Mouse (Mus musculus) limb, embryonic 15.5 days (tissue): Measurements from ENCODE around the gene Tsc22d1. TPM values are rescaled to one million over a fixed set of nuclear protein-coding genes. Genes with fewer than 3 reads are reported as not detected.
A peak's percentile ranks its signal among the peaks of the same experiment; 100 is the strongest.

Experiments
- ATAC-seq: fragments of 200-750 bp; cut with Nextera tagmentation; 2 replicates; pipeline ENCODE4 v1.8.0; 2017; ENCODE audit warnings: low read depth, moderate TSS enrichment; ENCODE audit not compliant: insufficient number of reproducible peaks, low FRiP score, low TSS enrichment
- H3K27ac ChIP-seq: fragments of 300-500 bp; sonication (generic); 2 replicates; pipeline ENCODE4 v1.5.1; 2015; ENCODE audit warnings: moderate library complexity, mild to moderate bottlenecking, inconsistent platforms
- H3K27me3 ChIP-seq: fragments of 300-500 bp; sonication (generic); 2 replicates; pipeline ENCODE4 v1.6.1; 2015; ENCODE audit warnings: inconsistent platforms
- H3K36me3 ChIP-seq: fragments of 300-500 bp; sonication (generic); 2 replicates; pipeline ENCODE4 v1.6.1; 2015; ENCODE audit warnings: inconsistent platforms
- H3K4me1 ChIP-seq: fragments of 300-500 bp; sonication (generic); 2 replicates; pipeline ENCODE4 v1.6.1; 2015; ENCODE audit warnings: inconsistent platforms
- H3K4me2 ChIP-seq: fragments of 300-500 bp; sonication (generic); 2 replicates; pipeline ENCODE4 v1.6.1; 2015; ENCODE audit warnings: mild to moderate bottlenecking, inconsistent platforms
- H3K4me3 ChIP-seq: fragments of 300-500 bp; sonication (generic); 2 replicates; pipeline ENCODE4 v1.5.1; 2015; ENCODE audit warnings: mild to moderate bottlenecking, inconsistent platforms
- H3K9ac ChIP-seq: fragments of 300-500 bp; sonication (generic); 2 replicates; pipeline ENCODE4 v1.6.1; 2015; ENCODE audit warnings: inconsistent platforms
- H3K9me3 ChIP-seq: fragments of 300-500 bp; sonication (generic); 2 replicates; pipeline ENCODE4 v1.6.1; 2016; ENCODE audit warnings: inconsistent platforms
- WGBS: fragments of 180-500 bp; shearing (Covaris S2); methylation state at CpG from one replicate; pipeline ENCODE4 v1.1.7; 2015; 5-methylcytosine and 5-hydroxymethylcytosine counted together
- polyA plus RNA-seq: library from polyadenylated mRNA; unstranded; fragments of >200 nt; fragmentation: Nextera tagmentation; extraction: Ambion mirVana; gene quantifications from 2 replicates; pipeline ENCODE4 v1.2.1, GENCODE M21; 2015

Tsc22d1 gene
- polyA plus RNA-seq, 1 experiment from 2014 or later, result 584 TPM

DNA sequence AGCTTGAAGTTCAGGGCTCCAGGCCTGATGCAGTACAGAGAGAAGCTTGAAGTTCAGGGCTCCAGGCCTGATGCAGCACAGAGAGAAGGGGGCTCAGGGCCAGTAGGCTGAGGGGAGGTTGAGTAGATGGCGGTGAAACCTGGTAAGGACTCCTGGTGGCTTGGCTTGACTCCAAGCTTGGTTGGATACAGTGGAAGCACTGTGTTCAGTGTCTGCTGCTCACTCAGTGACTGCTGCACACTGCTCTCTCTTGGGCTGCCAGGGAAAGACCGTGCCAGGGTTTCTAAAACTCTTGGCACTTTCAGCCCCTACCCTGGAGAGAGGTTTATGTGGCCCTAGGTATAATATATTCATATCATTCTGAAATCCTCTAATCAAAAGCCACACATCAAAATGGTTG is 74.4 kb downstream of the Tsc22d1 start:
- Histone ChIP-seq H3K36me3 (0 out of 2 replicates have a peak, but pooled peaks cover 4% of the 10 kb centered on the region), H3K27me3 (no peaks in the 10 kb centered on the region), H3K4me3 (no peak overlapping the region), H3K9me3 (no peaks in the 10 kb centered on the region), H3K4me1 (peaks cover 24% of the 10 kb centered on the region), H3K27ac (peak overlapping the region; percentile 73), H3K4me2 (no peak overlapping the region), H3K9ac (no peak overlapping the region)
- WGBS, result 46% methylated on average over 2 of the region's 2 CpGs
- ATAC-seq, result peak; percentile 89

DNA sequence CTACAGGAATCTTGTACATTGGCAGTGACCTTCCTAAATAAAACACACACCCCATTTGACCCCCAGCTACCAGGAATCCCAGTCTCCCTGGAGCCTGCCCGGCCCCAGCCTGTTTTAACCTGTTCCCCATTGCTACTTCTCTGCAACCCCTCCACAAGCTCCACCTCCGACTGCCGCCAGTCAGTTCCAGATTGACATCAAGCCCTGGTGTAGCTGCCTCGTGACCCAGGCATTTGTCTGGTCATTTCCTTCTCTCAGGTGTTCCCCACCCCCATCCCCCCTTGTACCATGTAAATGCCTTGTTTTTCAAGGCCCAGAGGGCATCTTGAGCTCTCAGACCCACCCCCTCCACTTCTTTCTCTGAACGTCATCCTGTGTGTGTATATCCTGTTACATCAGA is 80.3 kb downstream of the Tsc22d1 start:
- Histone ChIP-seq H3K36me3 (0 out of 2 replicates have a peak, but pooled peaks cover 4% of the 10 kb centered on the region), H3K4me1 (peaks cover 7% of the 10 kb centered on the region), H3K4me2 (no peak overlapping the region), H3K4me3 (no peak overlapping the region), H3K9ac (no peak overlapping the region), H3K9me3 (no peaks in the 10 kb centered on the region), H3K27me3 (no peaks in the 10 kb centered on the region), H3K27ac (no peak overlapping the region)
- ATAC-seq, result no peak
- WGBS, result 46% methylated on average over 5 of the region's 5 CpGs

DNA sequence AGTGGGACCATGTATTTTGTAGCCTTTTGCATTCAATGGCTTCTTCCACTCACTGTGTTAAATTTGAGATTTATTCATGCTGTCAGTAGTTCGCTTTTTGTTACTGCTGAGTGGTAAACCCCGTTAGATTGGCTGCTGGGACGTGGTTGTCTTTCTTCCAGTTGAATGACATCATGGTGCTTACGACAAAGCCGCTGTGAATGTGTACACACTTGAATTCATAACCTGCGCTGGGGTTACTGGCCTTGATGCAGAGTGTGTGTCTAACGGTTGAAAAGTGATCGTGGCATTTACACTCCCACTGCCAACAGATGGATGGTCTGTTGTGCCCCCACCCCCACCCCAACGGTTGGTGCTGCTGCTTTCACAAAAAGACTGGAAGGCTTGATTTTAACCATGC is 82.4 kb downstream of the Tsc22d1 start:
- Histone ChIP-seq H3K4me1 (peaks cover 9% of the 10 kb centered on the region), H3K36me3 (0 out of 2 replicates have a peak, but pooled peaks cover 4% of the 10 kb centered on the region), H3K9me3 (no peaks in the 10 kb centered on the region), H3K4me2 (no peak overlapping the region), H3K27me3 (no peaks in the 10 kb centered on the region), H3K9ac (no peak overlapping the region), H3K27ac (no peak overlapping the region), H3K4me3 (no peak overlapping the region)
- WGBS, result 71% methylated on average over 9 of the region's 9 CpGs
- ATAC-seq, result no peak

DNA sequence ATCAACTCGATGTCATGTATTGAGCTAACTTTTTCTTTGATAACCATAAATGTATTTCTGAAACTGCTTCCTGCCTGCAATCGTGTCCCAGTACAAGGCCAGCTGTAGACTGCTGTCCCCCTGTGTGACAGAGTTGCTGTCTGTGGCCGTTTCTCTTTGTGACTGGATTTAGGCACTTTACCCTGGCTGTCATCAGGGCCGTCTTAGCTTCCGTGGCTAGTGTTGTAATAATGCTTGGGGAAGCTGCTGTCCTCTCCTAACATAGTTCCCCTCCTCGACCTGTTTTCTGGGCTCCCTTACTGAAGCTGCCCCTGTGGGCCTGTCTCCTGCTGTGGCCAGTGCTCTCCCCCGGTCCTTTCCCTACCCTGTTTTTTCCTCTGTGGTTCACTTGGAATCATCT is 83.4 kb downstream of the Tsc22d1 start:
- no peak overlapping the region for H3K4me3 ChIP-seq
- H3K36me3 ChIP-seq, result 0 out of 2 replicates have a peak, but pooled peaks cover 4% of the 10 kb centered on the region
- no peaks in the 10 kb centered on the region for H3K27me3 ChIP-seq
- no peak overlapping the region for H3K4me2 ChIP-seq
- WGBS, result 54% methylated on average over 7 of the region's 7 CpGs
- no peak overlapping the region for H3K27ac ChIP-seq
- no peak overlapping the region for H3K9ac ChIP-seq
- peaks cover 9% of the 10 kb centered on the region for H3K4me1 ChIP-seq
- no peaks in the 10 kb centered on the region for H3K9me3 ChIP-seq
- ATAC-seq, result no peak

DNA sequence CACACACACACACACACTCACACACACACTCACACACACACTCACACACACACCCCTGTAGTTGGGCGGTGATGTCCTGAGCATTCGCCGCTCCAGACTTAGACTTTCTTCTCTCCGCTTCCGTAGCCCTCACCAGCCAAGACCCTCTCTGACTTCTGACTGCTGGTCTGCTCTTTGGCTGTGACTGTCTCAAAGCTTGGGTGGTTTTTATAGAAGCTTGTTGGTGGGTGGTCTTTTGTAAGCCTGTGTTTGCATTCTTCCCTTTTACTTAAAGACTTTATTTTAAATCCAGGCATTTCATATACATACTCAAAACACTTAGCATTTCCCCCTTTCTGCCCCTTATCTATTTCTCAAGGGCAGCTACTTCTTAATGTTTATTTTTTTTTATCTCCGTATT is 84.7 kb downstream of the Tsc22d1 start:
- H3K9ac ChIP-seq, result no peak overlapping the region
- peaks cover 13% of the 10 kb centered on the region for H3K4me1 ChIP-seq
- no peaks in the 10 kb centered on the region for H3K9me3 ChIP-seq
- no peak overlapping the region for H3K4me2 ChIP-seq
- H3K27me3 ChIP-seq, result no peaks in the 10 kb centered on the region
- 83% methylated on average over 6 of the region's 6 CpGs for WGBS
- no peak overlapping the region for H3K4me3 ChIP-seq
- H3K27ac ChIP-seq, result no peak overlapping the region
- no peaks in the 10 kb centered on the region for H3K36me3 ChIP-seq
- ATAC-seq, result no peak

DNA sequence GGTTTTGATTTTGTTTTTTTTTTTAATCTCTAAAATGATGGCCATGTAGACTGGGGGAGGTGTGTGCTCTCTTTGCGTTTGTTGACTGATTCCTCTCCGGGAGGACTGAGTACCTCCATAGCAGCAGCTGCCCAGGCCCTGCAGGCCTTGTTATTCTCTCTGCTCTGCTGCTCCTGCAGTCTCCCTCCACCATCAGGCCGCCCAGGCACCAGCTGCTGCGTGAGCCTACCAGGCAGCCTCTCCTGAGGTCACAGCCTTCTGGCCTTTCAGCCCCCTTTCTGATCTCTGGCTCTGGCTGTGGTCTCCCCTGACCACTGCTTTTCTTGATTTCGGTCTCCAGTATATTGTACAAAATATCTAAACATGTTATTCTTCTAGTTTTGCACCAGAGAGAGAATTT is 85.3 kb downstream of the Tsc22d1 start:
- no peak overlapping the region for H3K27ac ChIP-seq
- H3K27me3 ChIP-seq, result no peaks in the 10 kb centered on the region
- WGBS, result 43% methylated on average over 5 of the region's 5 CpGs
- H3K4me2 ChIP-seq, result no peak overlapping the region
- no peaks in the 10 kb centered on the region for H3K9me3 ChIP-seq
- no peaks in the 10 kb centered on the region for H3K36me3 ChIP-seq
- H3K4me1 ChIP-seq, result peaks cover 13% of the 10 kb centered on the region
- H3K9ac ChIP-seq, result no peak overlapping the region
- no peak overlapping the region for H3K4me3 ChIP-seq
- no peak for ATAC-seq

DNA sequence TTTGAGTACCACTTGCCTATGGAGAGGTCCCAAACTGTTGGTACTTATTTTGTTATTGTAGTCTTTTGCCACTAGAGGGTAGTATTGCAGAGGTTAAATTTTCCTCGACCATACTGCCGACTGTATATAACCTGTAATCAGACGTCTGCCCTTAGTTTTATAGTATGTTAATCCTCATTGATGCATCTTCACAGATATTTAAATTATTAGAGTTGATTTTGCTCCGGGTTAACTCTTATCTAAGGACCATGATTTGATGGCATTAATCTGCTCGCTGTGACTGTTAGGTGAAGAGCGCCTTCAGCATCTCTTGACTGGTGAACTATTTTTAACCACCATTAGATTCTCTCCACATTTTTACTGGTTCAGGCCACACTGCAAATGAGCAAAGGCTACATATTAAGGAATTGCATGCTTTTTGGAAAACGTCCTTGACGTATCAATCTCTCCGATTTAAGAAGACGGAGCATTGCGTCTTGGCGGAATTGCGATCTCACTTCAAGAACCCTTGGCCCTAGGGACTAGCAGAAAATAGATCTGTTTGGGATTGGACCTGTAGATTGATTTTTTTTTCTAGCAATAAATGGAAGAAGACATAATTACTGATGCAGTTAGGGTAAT is 88.6 kb downstream of the Tsc22d1 start:
- no peak for ATAC-seq
- H3K4me3 ChIP-seq, result peak overlapping the region; percentile 68
- peaks cover 26% of the 10 kb centered on the region for H3K4me1 ChIP-seq
- 7% methylated on average over 13 of the region's 13 CpGs for WGBS
- peak overlapping the region; percentile 99 for H3K27ac ChIP-seq
- peaks cover 19% of the 10 kb centered on the region for H3K36me3 ChIP-seq
- no peak overlapping the region for H3K9ac ChIP-seq
- peak overlapping the region; percentile 74 for H3K4me2 ChIP-seq
- no peaks in the 10 kb centered on the region for H3K9me3 ChIP-seq
- no peaks in the 10 kb centered on the region for H3K27me3 ChIP-seq

DNA sequence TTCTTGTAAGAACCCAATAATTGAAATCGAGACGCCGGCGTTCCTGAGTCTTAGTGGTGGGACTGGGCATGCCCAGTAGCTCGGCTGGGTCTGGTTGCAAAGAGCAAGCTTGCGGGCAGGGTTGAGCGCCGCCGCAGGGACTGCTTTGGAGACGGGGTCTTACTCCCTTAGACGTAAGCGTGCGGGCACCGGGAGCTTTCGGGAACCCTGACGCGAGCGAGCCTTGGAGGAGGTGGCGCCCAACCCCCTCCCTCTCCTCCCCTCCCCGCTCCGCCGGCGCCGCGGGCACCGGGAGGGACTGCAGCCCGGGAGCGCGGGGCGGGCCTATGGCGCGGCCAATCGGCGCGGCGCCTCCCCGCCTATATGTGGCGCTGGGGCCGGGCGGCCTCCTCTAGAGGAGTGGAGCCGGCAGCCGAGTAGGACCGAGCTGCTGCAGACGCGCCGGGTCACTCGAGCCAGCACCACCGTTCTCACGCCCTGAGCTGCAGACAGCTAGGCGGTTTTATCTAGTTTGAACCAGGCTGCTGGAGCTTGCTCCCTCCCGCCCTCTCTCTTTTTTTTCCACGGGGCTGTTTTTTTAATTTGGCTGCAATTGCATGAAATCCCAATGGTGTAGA is 89.5 kb downstream of the Tsc22d1 start:
- H3K4me2 ChIP-seq, result peak overlapping the region; percentile 74
- WGBS, result under 1% methylated on average over 35 of the region's 52 CpGs
- ATAC-seq, result peak; percentile 93
- peaks cover 19% of the 10 kb centered on the region for H3K36me3 ChIP-seq
- H3K27me3 ChIP-seq, result no peaks in the 10 kb centered on the region
- no peaks in the 10 kb centered on the region for H3K9me3 ChIP-seq
- H3K27ac ChIP-seq, result peak overlapping the region; percentile 99
- peaks cover 26% of the 10 kb centered on the region for H3K4me1 ChIP-seq
- peak overlapping the region; percentile 89 for H3K9ac ChIP-seq
- peak overlapping the region; percentile 68 for H3K4me3 ChIP-seq

DNA sequence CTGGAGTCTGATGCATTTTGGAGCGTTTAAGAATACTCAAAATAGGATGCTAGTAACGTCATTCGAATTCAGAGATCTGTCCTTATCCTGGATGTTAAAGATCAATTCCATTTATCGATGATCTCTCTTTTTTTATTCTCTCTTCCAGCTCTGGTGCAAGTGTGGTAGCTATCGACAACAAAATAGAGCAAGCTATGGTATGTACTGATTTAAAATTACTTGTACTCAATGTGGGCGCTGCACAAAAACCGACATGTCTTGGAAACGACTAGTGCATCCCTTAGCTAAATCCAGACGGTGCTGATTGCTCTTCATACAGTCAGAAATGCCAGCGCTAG is 90.3 kb downstream of the Tsc22d1 start:
- under 1% methylated on average over 10 of the region's 10 CpGs for WGBS
- H3K4me2 ChIP-seq, result peak overlapping the region; percentile 74
- H3K9ac ChIP-seq, result peak overlapping the region; percentile 89
- peak overlapping the region; percentile 99 for H3K27ac ChIP-seq
- H3K9me3 ChIP-seq, result no peaks in the 10 kb centered on the region
- peaks cover 23% of the 10 kb centered on the region for H3K36me3 ChIP-seq
- no peaks in the 10 kb centered on the region for H3K27me3 ChIP-seq
- peak overlapping the region; percentile 68 for H3K4me3 ChIP-seq
- H3K4me1 ChIP-seq, result peaks cover 24% of the 10 kb centered on the region
- ATAC-seq, result no peak

DNA sequence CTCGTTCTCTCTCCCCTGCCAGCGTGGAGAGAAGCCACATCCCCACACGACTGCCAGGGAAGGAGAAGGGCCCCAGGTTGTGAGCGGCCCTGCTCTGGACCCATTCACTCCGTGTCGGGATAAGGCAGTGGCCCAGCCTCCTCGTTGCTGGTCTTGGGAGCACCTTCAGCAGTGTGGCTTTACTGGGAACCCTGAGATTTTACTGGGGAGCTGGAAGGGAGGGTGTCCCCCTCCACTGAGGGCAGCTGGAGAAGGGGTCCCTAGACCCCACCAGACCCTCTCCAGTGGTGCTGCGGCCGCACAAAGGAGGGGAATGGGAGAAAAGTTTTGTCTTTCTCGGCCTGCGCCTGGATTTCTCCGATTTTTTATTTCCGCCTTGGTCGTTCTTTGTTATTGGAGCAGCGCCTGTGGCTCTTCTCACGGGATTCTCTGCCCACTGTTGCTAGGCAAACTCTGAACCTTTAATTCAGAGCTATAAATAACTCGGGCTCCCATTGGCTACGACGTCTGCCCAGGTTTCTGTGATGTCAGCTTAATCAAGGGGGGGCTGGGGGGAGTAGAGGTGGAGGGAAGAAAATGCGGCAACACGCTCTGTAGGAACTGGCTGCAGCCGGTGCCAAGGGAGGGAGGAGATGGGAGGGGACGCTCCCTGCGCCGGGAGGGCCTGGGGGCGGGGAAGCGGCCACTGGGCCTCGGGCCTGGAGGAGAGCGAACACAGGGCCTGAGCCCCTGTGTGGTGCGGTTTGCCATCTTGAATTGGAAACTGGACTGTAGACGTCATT is 90.9 kb downstream of the Tsc22d1 start:
- Histone ChIP-seq H3K4me2 (peak overlapping the region; percentile 74), H3K4me3 (peak overlapping the region; percentile 68), H3K9ac (peak overlapping the region; percentile 89), H3K36me3 (peaks cover 28% of the 10 kb centered on the region), H3K27ac (peak overlapping the region; percentile 99), H3K4me1 (peaks cover 23% of the 10 kb centered on the region), H3K27me3 (no peaks in the 10 kb centered on the region), H3K9me3 (no peaks in the 10 kb centered on the region)
- ATAC-seq, result peak; percentile 82
- WGBS, result 0% methylated on average over 31 of the region's 31 CpGs

DNA sequence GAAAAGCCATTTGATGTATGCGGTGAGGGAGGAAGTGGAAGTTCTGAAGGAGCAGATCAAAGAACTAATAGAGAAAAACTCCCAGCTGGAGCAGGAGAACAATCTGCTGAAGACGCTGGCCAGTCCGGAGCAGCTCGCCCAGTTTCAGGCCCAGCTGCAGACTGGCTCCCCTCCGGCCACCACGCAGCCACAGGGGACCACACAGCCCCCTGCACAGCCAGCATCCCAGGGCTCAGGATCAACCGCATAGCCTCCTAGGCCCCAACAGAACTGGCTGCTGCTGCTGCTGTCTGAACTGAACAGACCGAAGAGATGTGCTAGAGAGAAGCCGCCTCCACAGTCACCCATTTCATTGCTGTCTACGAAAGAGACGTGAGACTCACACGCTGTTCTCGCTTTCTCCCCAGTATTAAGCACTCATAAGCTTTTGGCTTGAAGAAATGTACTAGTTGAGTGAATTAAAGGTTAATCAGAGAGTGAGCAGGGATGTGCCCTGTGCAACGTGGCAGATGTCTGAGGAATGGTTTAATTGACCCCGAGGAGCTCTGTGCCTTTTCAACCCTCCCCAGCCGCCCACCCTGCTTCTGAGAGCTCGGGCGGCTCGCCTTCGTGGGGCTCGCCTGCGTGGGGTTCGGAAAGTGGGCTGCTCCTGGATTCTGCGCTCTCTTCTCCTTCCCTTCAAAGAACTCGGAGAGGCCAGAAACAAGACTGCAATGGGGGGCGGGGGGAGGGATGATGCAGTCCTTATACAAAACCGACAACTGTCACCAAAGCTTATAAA is 91.9 kb downstream of the Tsc22d1 start:
- ATAC-seq, result no peak
- H3K9me3 ChIP-seq, result no peaks in the 10 kb centered on the region
- H3K4me1 ChIP-seq, result peaks cover 23% of the 10 kb centered on the region
- 49% methylated on average over 27 of the region's 27 CpGs for WGBS
- H3K4me3 ChIP-seq, result peak overlapping the region; percentile 68
- peak overlapping the region; percentile 99 for H3K27ac ChIP-seq
- H3K27me3 ChIP-seq, result no peaks in the 10 kb centered on the region
- peaks cover 28% of the 10 kb centered on the region for H3K36me3 ChIP-seq
- H3K4me2 ChIP-seq, result peak overlapping the region; percentile 74
- peak overlapping the region; percentile 89 for H3K9ac ChIP-seq
